Mouse (Mus musculus): ENCODE measurements around the gene Gm13287.
A peak's percentile ranks its signal among the peaks of the same experiment; 100 is the strongest.
"Not testable (repeated sequence)": the region's sequence is repeated elsewhere in the genome, so short reads cannot be mapped to it uniquely, and the experiment has no call there.

Gene Gm13287

DNA sequence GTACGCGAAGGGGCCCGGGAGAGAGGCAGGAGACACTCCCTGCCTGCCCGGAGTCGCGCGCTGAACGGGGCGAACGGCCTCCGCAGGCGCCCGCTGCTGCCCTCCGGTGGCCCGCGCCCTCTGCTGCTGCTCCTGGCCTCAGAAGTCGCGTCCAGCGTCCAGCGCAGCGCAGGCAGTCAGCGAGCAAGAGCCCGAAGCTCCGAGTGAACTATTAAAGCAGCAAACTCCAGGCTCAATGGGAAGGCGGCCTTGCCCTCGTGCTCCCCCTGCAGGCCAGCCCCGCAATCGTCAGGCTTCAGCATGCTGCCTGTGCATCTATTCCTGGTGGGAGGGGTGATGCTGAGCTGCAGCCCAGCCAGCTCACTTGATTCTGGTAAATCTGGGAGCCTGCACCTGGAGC lies 6.0 kb upstream of the Gm13287 start, which contains the start of gene Gm13279:
Gene Gm13279, plus strand, starts transcription at position 301 of the 400 bp plus-strand sequence.
- not testable (repeated sequence) for DNase-seq (ENCODE audit: low read depth, low spot score)

DNA sequence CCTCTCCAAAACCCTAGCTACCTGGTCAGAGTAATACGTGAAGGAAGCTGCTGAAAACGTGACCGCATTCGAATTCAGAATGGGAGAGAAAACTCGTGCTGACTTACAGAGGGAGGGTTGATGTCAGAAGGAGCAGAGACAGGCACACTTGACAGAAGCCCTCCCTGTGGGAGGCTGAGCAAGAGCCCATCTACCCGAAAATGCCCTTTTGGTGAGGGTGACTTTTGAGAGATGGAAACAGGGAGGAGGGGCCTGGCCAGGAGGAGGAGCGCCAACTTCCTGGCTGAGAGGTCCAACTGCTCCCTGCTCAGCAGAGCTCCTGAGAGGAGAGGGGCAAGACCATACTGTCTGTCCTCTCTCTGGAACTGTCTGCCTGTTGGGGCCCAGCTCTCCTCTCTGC lies 3.7 kb upstream of the Gm13287 start, which contains the start of gene Gm13285:
Gene Gm13285, plus strand, starts transcription at position 301 of the 400 bp plus-strand sequence.
- DNase-seq (ENCODE audit: low read depth, low spot score), result not testable (repeated sequence)

DNA sequence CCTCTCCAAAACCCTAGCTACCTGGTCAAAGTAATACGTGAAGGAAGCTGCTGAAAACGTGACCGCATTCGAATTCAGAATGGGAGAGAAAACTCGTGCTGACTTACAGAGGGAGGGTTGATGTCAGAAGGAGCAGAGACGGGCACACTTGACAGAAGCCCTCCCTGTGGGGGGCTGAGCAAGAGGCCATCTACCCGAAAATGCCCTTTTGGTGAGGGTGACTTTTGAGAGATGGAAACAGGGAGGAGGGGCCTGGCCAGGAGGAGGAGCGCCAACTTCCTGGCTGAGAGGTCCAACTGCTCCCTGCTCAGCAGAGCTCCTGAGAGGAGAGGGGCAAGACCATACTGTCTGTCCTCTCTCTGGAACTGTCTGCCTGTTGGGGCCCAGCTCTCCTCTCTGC lies 2.2 kb downstream of the Gm13287 start, which contains the start of gene Gm13288:
Gene Gm13288, plus strand, starts transcription at position 301 of the 400 bp plus-strand sequence.
- DNase-seq (ENCODE audit: low read depth, low spot score), result not testable (repeated sequence)

DNA sequence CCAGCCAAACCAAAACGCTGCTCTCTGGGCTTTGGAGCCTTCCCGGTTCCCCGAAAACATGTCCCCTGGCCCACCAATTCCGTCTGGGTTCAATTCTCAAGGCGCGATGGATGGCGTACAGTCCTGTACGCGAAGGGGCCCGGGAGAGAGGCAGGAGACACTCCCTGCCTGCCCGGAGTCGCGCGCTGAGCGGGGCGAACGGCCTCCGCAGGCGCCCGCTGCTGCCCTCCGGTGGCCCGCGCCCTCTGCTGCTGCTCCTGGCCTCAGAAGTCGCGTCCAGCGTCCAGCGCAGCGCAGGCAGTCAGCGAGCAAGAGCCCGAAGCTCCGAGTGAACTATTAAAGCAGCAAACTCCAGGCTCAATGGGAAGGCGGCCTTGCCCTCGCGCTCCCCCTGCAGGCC lies 2.7 kb downstream of the Gm13287 start:
- not testable (repeated sequence) for DNase-seq (ENCODE audit: low read depth, low spot score)

DNA sequence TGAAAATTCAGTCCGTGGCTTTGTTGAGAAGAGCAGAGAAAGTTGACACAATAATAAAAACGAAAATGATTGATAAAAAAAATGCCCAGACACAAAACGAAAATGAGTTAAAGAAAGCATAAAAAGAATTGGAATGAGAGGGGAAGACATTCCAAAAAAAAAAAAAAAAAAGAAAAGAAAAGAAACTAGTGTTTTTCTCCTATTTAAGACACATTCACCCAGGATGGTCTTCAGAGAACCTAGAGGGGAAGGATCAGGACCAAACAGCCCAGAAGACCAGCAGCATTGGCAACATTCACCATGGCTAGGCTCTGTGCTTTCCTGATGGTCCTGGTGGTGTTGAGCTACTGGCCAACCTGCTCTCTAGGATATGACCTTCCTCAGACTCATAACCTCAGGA lies 12.9 kb downstream of the Gm13287 start, which contains the start of gene Ifna7:
Gene Ifna7, plus strand, starts transcription at position 301 of the 400 bp plus-strand sequence.
- no peak for DNase-seq (ENCODE audit: low read depth, low spot score)

DNA sequence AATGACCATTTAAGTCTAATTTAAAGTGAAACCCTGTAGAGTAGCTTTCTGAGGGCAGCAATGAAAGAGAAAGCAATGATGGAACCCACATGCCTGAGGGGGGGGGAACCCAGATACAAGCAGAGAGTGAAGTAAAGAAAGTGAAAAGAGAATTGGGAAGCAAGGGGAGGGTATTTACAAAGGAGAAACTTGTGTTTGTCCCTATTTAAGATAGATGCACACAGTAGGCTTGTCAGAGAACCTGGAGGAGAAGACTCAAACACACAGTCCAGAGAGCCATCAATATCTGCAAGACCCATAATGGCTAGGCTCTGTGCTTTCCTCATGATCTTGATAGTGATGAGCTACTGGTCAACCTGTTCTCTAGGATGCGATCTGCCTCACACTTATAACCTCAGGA lies 16.6 kb downstream of the Gm13287 start, which contains the start of gene Ifna11:
Gene Ifna11, plus strand, starts transcription at position 301 of the 400 bp plus-strand sequence.
- no peak for DNase-seq (ENCODE audit: low read depth, low spot score)

DNA sequence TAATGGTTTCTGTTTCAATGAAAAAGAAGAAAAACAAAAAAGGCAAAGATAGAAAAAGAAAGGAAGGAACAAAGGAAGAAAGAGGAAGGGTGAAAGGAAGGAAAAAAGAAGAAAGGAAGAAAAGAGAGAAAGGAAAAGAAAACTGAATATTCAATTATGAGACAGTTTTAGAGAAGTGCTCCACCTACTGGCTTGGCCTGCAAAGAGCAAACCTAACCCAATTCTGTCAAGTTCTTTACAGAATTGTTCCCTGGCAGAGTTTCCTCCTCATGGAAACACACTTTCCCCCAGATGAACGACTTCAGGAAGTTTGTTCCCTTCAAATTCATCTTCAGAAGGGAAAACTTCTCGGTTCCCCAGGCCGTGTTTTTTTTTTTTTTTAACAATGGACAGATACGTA lies 19.9 kb downstream of the Gm13287 start:
- no peak for DNase-seq (ENCODE audit: low read depth, low spot score)

DNA sequence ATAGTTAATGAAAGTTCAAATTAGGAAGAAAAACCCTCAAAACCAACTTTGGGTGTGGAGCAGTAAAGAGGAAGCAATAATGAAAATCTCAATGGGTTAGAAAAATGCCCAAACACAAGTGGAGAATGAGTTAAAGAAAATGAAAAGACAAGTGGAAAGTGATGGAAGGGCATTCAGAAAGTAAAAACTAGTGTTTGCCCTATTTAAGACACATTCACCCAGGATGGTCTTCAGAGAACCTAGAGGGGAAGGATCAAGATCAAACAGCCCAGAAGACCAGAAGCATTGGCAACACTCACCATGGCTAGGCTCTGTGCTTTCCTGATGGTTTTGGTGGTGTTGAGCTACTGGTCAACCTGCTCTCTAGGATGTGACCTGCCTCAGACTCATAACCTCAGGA lies 24.1 kb downstream of the Gm13287 start, which contains the start of gene Ifna6:
Gene Ifna6, plus strand, starts transcription at position 301 of the 400 bp plus-strand sequence.
- not testable (repeated sequence) for DNase-seq (ENCODE audit: low read depth, low spot score)

DNA sequence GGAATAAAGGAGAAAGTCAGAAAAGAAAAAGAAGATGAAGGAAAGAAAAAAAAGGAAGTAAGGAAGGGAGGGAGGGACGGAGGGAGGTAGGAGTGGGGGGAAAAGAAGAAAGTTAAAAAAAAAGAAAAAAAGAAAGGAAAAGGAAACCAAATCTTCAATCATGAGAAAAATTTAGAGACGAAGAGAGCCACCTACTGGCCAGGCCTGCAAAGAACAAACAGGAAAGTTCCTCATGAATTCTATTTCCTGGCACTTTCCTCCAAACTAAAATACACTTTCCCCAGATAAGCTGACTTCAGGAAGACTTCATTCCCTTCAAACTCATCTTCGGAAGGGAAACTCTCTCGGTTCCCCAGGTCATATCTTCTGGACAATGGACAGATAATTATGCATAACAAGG lies 27.5 kb downstream of the Gm13287 start:
- DNase-seq (ENCODE audit: low read depth, low spot score), result peak; percentile 18

DNA sequence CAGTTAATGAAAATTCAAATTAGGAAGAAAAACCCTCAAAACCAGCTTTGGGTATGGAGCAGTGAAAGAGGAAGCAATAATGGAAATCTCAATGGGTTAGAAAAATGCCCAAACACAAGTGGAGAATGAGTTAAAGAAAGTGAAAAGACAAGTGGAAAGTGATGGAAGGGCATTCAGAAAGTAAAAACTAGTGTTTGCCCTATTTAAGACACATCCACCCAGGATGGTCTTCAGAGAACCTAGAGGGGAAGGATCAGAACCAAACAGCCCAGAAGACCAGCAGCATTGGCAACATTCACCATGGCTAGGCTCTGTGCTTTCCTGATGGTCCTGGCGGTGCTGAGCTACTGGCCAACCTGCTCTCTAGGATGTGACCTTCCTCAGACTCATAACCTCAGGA lies 32.2 kb downstream of the Gm13287 start, which contains the start of gene Ifna5:
Gene Ifna5, plus strand, starts transcription at position 301 of the 400 bp plus-strand sequence.
- DNase-seq (ENCODE audit: low read depth, low spot score), result not testable (repeated sequence)

DNA sequence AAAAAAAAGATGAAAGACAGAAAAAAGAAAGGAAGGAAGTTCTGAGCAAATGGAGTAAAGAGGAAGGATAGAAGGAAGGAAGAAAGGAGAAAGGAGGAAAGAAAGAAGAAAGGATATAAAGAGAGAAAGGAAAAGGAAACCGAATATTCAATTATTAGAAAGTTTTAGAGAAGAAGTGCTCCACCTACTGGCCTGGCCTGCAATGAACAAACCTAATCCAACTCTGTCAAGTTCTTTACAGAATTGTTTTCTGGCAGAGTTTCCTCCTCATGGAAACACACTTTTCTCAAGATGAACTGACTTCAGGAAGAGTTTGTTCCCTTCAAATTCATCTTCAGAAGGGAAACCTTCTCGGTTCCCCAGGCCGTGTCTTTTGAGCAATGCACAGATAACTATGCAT lies 35.8 kb downstream of the Gm13287 start:
- peak; percentile 10 for DNase-seq (ENCODE audit: low read depth, low spot score)

DNA sequence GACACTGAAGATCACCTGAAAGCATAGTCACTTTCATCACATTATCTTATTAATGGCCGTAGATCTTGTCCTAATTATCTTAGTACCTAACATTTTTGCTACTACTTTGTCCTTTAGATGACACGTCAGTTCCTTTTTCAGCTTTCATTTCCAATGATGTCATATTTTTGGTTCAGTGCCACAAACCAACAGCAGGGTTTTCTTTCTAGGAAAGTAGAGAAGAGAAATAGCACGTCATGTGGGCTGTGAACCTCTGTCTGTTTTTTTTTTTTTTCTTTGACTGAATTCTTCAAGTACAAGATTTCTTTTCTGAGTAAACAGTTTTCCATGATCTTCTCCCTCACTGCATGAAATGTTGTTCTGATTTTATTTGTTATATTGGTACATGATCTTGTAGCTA lies 37.0 kb downstream of the Gm13287 start:
- no peak for DNase-seq (ENCODE audit: low read depth, low spot score)

DNA sequence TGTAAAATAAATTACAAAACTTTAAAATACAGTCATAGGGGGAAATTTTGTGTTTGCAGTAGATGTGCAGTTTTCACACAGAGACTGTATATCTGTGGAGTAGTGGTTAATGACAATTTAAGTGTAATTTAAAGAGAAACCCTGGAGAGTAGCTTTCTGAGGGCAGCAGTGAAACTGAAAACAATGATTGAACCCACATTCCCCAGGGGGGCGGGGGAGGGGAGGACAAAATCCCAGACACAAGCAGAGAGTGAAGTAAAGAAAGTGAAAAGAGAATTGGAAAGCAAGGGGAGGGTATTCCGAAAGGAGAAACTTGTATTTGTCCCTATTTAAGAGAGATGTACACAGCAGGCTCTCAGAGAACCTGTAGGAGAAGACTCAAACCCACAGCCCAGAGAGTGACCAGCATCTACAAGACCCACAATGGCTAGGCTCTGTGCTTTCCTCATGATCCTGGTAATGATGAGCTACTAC lies 38.4 kb downstream of the Gm13287 start, which contains the start of gene Ifna4:
Gene Ifna4, plus strand, starts transcription at position 424 of the 474 bp plus-strand sequence.
- no peak for DNase-seq (ENCODE audit: low read depth, low spot score)

DNA sequence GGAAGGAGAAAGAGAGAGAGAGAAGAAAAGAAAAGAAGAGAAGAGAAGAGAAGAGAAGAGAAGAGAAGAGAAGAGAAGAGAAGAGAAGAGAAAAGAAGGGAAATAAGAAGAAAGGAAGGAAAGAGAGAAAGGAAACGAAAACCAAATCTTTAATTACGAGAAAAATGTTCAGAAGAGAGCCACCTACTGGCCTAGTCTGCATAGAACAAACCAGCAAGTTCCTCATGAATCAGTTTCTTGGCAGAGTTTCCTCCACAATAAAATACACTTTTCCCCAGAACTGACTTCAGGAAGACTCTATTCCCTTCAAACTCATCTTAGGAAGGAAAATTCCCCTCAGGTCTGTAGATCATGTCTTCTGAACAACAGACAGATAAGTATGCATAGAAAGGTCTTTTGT lies 42.3 kb downstream of the Gm13287 start:
- no peak for DNase-seq (ENCODE audit: low read depth, low spot score)

DNA sequence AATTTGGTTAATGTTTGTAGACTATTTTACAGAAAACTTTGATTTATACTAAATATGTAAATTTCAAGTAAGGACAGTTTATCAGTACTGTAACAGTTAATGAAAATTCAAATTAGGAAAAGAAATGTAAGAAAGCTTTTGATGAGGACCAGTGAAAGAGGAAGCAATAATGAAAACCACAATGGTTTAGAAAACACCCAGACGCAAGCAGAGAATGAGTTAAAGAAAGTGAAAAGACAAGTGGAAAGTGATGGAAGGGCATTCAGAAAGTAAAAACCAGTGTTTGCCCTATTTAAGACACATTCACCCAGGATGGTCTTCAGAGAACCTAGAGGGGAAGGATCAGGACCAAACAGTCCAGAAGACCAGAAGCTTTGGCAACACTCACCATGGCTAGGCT lies 46.6 kb downstream of the Gm13287 start, which contains the start of gene Ifna1:
Gene Ifna1, plus strand, starts transcription at position 390 of the 400 bp plus-strand sequence.
- DNase-seq (ENCODE audit: low read depth, low spot score), result no peak

DNA sequence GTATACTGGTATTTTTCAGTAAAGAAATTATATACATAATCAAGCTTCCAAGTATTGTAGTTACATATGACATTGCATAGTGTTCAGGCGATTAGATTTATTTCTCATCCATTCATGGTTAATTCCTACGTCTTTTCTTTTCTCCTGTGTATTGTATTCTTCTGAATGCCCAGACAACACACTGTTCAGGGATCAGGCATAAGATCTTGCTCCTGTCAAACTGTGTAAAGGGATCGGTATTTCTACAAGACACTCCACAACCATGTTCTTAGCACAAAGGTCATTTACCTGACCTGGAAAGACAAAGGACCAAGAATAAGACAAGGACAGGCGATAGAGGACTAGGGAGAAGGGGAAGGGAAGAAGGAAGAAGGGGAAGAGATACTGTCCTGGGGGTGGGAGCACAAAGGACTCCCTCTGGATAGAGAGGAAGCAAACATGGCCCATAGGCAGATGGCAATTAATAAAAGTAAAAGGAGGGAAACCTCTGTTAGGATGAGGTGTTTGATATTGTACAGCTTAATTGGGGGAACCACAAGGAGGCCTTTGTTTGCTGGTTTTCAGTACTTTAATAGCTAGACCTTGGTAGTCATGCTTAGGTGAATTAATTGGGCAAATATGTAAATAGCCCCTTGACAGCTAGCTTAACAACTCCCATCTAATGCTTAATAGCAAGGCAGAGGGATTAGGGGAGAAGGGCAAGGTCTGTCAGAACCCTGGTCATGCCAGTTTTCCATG lies 48.1 kb downstream of the Gm13287 start:
- DNase-seq (ENCODE audit: low read depth, low spot score), result no peak

Measured in ZHBTc4 (cell line).